In the genomic region with DNA sequence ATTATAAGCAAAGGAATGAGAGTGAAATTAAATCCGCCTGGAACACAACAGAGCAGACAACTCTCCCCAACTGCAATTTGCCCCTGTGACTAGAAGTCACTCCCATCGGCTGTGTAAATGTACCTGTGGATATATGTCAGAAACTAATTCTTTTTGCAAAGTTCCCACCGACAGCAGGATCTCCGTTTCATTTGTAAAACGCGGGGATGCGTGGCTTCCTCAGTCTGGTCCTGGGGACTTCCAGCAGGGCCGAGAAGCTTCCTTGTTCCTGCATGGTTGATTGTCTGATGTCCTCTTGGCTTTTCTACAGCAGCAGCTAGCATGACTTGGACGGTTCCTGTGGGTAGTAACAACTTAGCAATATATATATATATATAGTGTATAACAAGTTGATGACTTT, we compare ENCODE assay signal across 20 mouse cellular contexts. TPM values are rescaled to one million over a fixed set of nuclear protein-coding genes. Genes with fewer than 3 reads are reported as not detected.
A peak's percentile ranks its signal among the peaks of the same experiment; 100 is the strongest.
DNase-seq lines count a peak whose midpoint lies in the region; ATAC-seq and TF ChIP-seq lines count a peak whose summit lies in the region.
"Had no signal": no experiment of that assay in that cellular context is flagged by ENCODE, and none has a peak within 500 bp of the region (broad histone marks: within the 10 kb centered on the region; RNA-seq: fewer than 3 reads in every experiment).

No protein-coding gene starts in this region.

- no peak for TF ChIP-seq POLR2A in lung, adult 2 months (IDR thresholded peaks at IDR 0.05; ENCODE audit: borderline replicate concordance, extremely low read depth, low read depth, low read length)
- TF ChIP-seq POLR2A in brain, embryonic 14.5 days (IDR thresholded peaks at IDR 0.05; ENCODE audit: borderline replicate concordance, extremely low read depth, insufficient read depth, insufficient read length, poor library complexity, severe bottlenecking): no peak

- no peaks in the 10 kb centered on the region for H3K36me3 ChIP-seq in lung, embryonic 16.5 days (ENCODE audit: control insufficient read depth, insufficient read depth, low read length)
- H3K36me3 ChIP-seq in neural tube, embryonic 11.5 days (ENCODE audit: control insufficient read depth, insufficient read depth, low read length): no peaks in the 10 kb centered on the region
- H3K36me3 ChIP-seq: embryonic facial prominence, embryonic 10.5 days; heart, embryonic 15.5 days; hindbrain, embryonic 10.5 days; limb, embryonic 13.5 days had no signal

- DNase-seq in embryo, embryonic 11 days: peak; percentile 24
- DNase-seq in embryo, embryonic 10.5 days (ENCODE audit: low spot score): no peak
- no peak for DNase-seq in lung, adult 2 months
- peak; percentile 22 for DNase-seq in brain, embryonic 14.5 days (ENCODE audit: low read depth)
- peak; percentile 45 for DNase-seq in neural tube, embryonic 11.5 days (ENCODE audit: low spot score)
- no peak for DNase-seq in layer of hippocampus, adult 9-10 months (ENCODE audit: low spot score)
- no peak for DNase-seq in ovary, postnatal 36 days (ENCODE audit: low spot score)
- DNase-seq: right cerebral cortex, postnatal 14 days; thymus, postnatal 4 days had no signal

- H3K9me3 ChIP-seq in lung, embryonic 16.5 days (ENCODE audit: control insufficient read depth, low read length): no peaks in the 10 kb centered on the region
- H3K9me3 ChIP-seq in neural tube, embryonic 11.5 days (ENCODE audit: control insufficient read depth, low read length): no peaks in the 10 kb centered on the region
- H3K9me3 ChIP-seq: embryonic facial prominence, embryonic 10.5 days; heart, embryonic 15.5 days; hindbrain, embryonic 10.5 days; limb, embryonic 13.5 days had no signal

- TF ChIP-seq CTCF in lung, adult 2 months (IDR thresholded peaks at IDR 0.05; ENCODE audit: insufficient read depth, low read length): no peak
- no peak for TF ChIP-seq CTCF in brain, embryonic 14.5 days (IDR thresholded peaks at IDR 0.05; ENCODE audit: borderline replicate concordance, extremely low read depth, insufficient read depth, insufficient read length)

- peak overlapping the region; percentile 63 for H3K27ac ChIP-seq in lung, embryonic 16.5 days (ENCODE audit: low read length)
- no peak overlapping the region for H3K27ac ChIP-seq in neural tube, embryonic 11.5 days (ENCODE audit: low read depth, low read length)
- H3K27ac ChIP-seq: embryonic facial prominence, embryonic 10.5 days; heart, embryonic 15.5 days; hindbrain, embryonic 10.5 days; kidney, postnatal 0 days; left cerebral cortex, adult 2 months; limb, embryonic 13.5 days; liver, embryonic 14.5 days had no signal

- H3K4me2 ChIP-seq in lung, embryonic 16.5 days (ENCODE audit: low read depth, low read length): peak overlapping the region; percentile 74
- no peak overlapping the region for H3K4me2 ChIP-seq in neural tube, embryonic 11.5 days (ENCODE audit: low read depth)
- H3K4me2 ChIP-seq: limb, embryonic 13.5 days had no signal

- WGBS in lung, embryonic 16.5 days: 3% methylated on average over 9 of the region's 9 CpGs
- 5% methylated on average over 9 of the region's 9 CpGs for WGBS in lung, adult 2 months
- WGBS in neural tube, embryonic 11.5 days: 2% methylated on average over 9 of the region's 9 CpGs

- H3K27me3 ChIP-seq in lung, embryonic 16.5 days (ENCODE audit: control insufficient read depth, insufficient read depth, low read depth, low read length): peaks cover 70% of the 10 kb centered on the region
- peaks cover 98% of the 10 kb centered on the region for H3K27me3 ChIP-seq in neural tube, embryonic 11.5 days (ENCODE audit: control insufficient read depth, insufficient read depth, low read length)
- H3K27me3 ChIP-seq: CH12.LX had no signal

- ATAC-seq in lung, embryonic 16.5 days (ENCODE audit: low read depth): no peak
- no peak for ATAC-seq in neural tube, embryonic 11.5 days (ENCODE audit: insufficient read depth, low FRiP score, low TSS enrichment)

- peak overlapping the region; percentile 35 for H3K4me3 ChIP-seq in lung, embryonic 16.5 days (ENCODE audit: low read length)
- no peak overlapping the region for H3K4me3 ChIP-seq in lung, adult 2 months (replicated peaks; ENCODE audit: extremely low read depth, low read depth, low read length)
- no peak overlapping the region for H3K4me3 ChIP-seq in neural tube, embryonic 11.5 days (ENCODE audit: low read depth, low read length)
- H3K4me3 ChIP-seq: embryonic facial prominence, embryonic 10.5 days; erythroblast, embryonic 14.5 days; hindbrain, embryonic 10.5 days; left cerebral cortex, adult 2 months; limb, embryonic 13.5 days had no signal

- peak overlapping the region; percentile 39 for H3K9ac ChIP-seq in lung, embryonic 16.5 days (ENCODE audit: low read length)
- no peak overlapping the region for H3K9ac ChIP-seq in neural tube, embryonic 11.5 days (ENCODE audit: low read length)
- H3K9ac ChIP-seq: heart, embryonic 15.5 days; limb, embryonic 13.5 days; liver, embryonic 14.5 days had no signal

- H3K4me1 ChIP-seq in lung, embryonic 16.5 days (replicated peaks; ENCODE audit: control insufficient read depth, insufficient read depth, low read length): peaks cover 9% of the 10 kb centered on the region; the same call in 1 of the 2 replicates
- H3K4me1 ChIP-seq in lung, adult 2 months (ENCODE audit: control insufficient read depth, insufficient read depth, low read length): peaks cover 7% of the 10 kb centered on the region
- peaks cover 4% of the 10 kb centered on the region; the same call in 1 of the 2 replicates for H3K4me1 ChIP-seq in neural tube, embryonic 11.5 days (ENCODE audit: control insufficient read depth, insufficient read depth, low read length)

RNA-seq across cellular contexts. Expression of a gene that starts 1.2 kb away (rescaled TPM):
- polyA plus RNA-seq in lung, embryonic 16.5 days (2015; fragmentation: Nextera tagmentation; extraction: Ambion mirVana): 7.5 and 8.2 TPM in 2 replicates
- 28.5 and 31.1 TPM in 2 replicates for polyA plus RNA-seq in lung, adult 2 months (2012; rRNA removed)
- polyA plus RNA-seq in brain, embryonic 14.5 days (2012; rRNA removed): 4.5 and 7.7 TPM in 2 replicates
- 1.6 and 1.7 TPM in 2 replicates for polyA plus RNA-seq in neural tube, embryonic 11.5 days (2014; fragmentation: Nextera tagmentation; extraction: Ambion mirVana)
- polyA plus RNA-seq: erythroblast, embryonic 14.5 days; inflammation-experienced regulatory T-cells, adult 6 months; limb, embryonic 13.5 days had no signal

RNA-seq across cellular contexts. Expression of a gene that starts 16.0 kb away (rescaled TPM):
- 3.0 and 5.1 TPM in 2 replicates for polyA plus RNA-seq in lung, embryonic 16.5 days (2015; fragmentation: Nextera tagmentation; extraction: Ambion mirVana)
- 3.5 and 5.2 TPM in 2 replicates for polyA plus RNA-seq in lung, adult 2 months (2012; rRNA removed)
- polyA plus RNA-seq in brain, embryonic 14.5 days (2012; rRNA removed): 0.73 and 1.2 TPM in 2 replicates
- polyA plus RNA-seq in neural tube, embryonic 11.5 days (2014; fragmentation: Nextera tagmentation; extraction: Ambion mirVana): 0.27 and 0.33 TPM in 2 replicates
- polyA plus RNA-seq: erythroblast, embryonic 14.5 days; inflammation-experienced regulatory T-cells, adult 6 months had no signal

Comparison
In these comparisons a context has a peak if more than half of its experiments do, and no peak if none do; other contexts are left out.
1. DNase-seq: peak in embryo, embryonic 11 days (single experiment), brain, embryonic 14.5 days (single experiment) and neural tube, embryonic 11.5 days (single experiment); none in embryo, embryonic 10.5 days (single experiment), lung, adult 2 months (single experiment), layer of hippocampus, adult 9-10 months (single experiment) and ovary, postnatal 36 days (single experiment).